Mouse (Mus musculus) spleen, adult 2 months (tissue): ENCODE measurements around the gene Mybbp1a.

Source experiments
- CTCF ChIP-seq: fragments of 200-500 bp; IDR thresholded peaks from 2 replicates; pipeline ENCODE4 v1.5.1; 2011; ENCODE audit warnings: mild to moderate bottlenecking, inconsistent platforms; ENCODE audit not compliant: insufficient read depth, insufficient read length, insufficient replicate concordance; ENCODE audit errors: extremely low read depth
- POLR2A ChIP-seq: fragments of 200-500 bp; IDR thresholded peaks from 2 replicates; pipeline ENCODE4 v1.6.1; 2011; ENCODE audit warnings: low read depth, low read length, inconsistent platforms

DNA sequence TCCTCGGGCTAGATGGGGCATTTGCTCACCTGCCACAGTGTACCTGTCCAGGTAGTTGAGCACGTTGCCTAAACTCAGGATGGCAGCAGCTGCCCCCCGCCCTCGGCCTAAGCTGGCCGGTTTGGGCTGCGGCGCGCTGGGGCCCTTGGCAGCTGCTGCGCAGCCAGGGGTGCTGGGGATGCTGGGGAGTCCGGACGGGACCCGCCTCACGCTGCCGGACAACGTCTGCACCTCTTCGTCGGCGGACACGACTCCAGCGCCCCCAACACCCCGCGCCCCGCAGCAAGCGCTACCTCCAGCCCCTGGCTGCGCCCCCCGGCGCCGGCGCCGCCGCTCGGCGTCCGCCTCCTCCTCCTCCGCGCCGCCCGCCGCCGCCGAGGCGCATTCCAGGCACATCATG lies 48.2 kb downstream of the Mybbp1a start:
- TF ChIP-seq CTCF (no peak), POLR2A (no peak)
